Mouse (Mus musculus) MEL (cell line): ENCODE measurements around the gene Csmd2. TPM values are rescaled to one million over a fixed set of nuclear protein-coding genes. Genes with fewer than 3 reads are reported as not detected.

ENCODE experiments used
- DNase-seq: peaks from one replicate; pipeline ENCODE4 v3.0.0; 2011; ENCODE audit warnings: low read depth, low spot score
- H3K27ac ChIP-seq: 2 replicates; pipeline ENCODE4 v1.5.1; 2012; ENCODE audit warnings: low read depth, mild to moderate bottlenecking, control low read depth, low read length, moderate library complexity; ENCODE audit not compliant: control insufficient read depth
- H3K27me3 ChIP-seq, 2 experiments: fragments of 150-350 bp in 1 of 2; sonication (generic) in 1 of 2; 2 replicates each; pipeline ENCODE4 v1.6.1; 2012; ENCODE audit warnings: low read length in 2 of 2, mild to moderate bottlenecking in 2 of 2, improper control_type of control experiment in 1 of 2, moderate library complexity in 1 of 2; ENCODE audit not compliant: insufficient read depth in 2 of 2, control insufficient read depth in 1 of 2
- H3K36me3 ChIP-seq, 2 experiments: 2 replicates each; pipeline ENCODE4 v1.6.1; 2012 to 2014; ENCODE audit warnings: low read length in 2 of 2, improper control_type of control experiment in 1 of 2, inconsistent platforms in 1 of 2, mild to moderate bottlenecking in 1 of 2; ENCODE audit not compliant: insufficient read depth in 2 of 2, control insufficient read depth in 1 of 2
- H3K4me1 ChIP-seq, 2 experiments: fragments of 150-350 bp in 1 of 2; sonication (generic) in 1 of 2; 2 replicates each; pipeline ENCODE4 v1.6.1; 2012; ENCODE audit warnings: low read length in 2 of 2, improper control_type of control experiment in 1 of 2, mild to moderate bottlenecking in 1 of 2; ENCODE audit not compliant: insufficient read depth in 2 of 2, control insufficient read depth in 1 of 2
- H3K4me3 ChIP-seq, 2 experiments: fragments of 150-350 bp in 1 of 2; sonication (generic) in 1 of 2; 2 replicates each; pipeline ENCODE4 v1.5.1; 2012; ENCODE audit warnings: low read depth in 2 of 2, low read length in 2 of 2, mild to moderate bottlenecking in 2 of 2, moderate library complexity in 2 of 2, control low read depth in 1 of 2, improper control_type of control experiment in 1 of 2; ENCODE audit not compliant: control insufficient read depth in 1 of 2, insufficient read depth in 1 of 2
- H3K79me2 ChIP-seq: 2 replicates; pipeline ENCODE4 v1.6.1; 2012; ENCODE audit warnings: mild to moderate bottlenecking, low read length, moderate library complexity; ENCODE audit not compliant: control insufficient read depth, poor library complexity, insufficient read depth
- H3K9ac ChIP-seq: 2 replicates; pipeline ENCODE4 v1.6.1; 2012; ENCODE audit warnings: low read depth, mild to moderate bottlenecking, control low read depth, low read length, moderate library complexity; ENCODE audit not compliant: control insufficient read depth, poor library complexity, severe bottlenecking
- H3K9me3 ChIP-seq: fragments of 150-350 bp; sonication (generic); replicated peaks from 2 replicates; pipeline ENCODE4 v1.6.1; 2012; ENCODE audit warnings: mild to moderate bottlenecking, low read length, improper control_type of control experiment, moderate library complexity; ENCODE audit not compliant: insufficient read depth
- BHLHE40 ChIP-seq: IDR thresholded peaks from 2 replicates; pipeline ENCODE4 v1.6.1; 2012; ENCODE audit warnings: low read depth, mild to moderate bottlenecking, inconsistent platforms, low read length, improper control_type of control experiment, borderline replicate concordance
- E2F4 ChIP-seq: IDR thresholded peaks from 2 replicates; pipeline ENCODE4 v1.6.1; 2011; ENCODE audit warnings: low read depth, low read length, improper control_type of control experiment, borderline replicate concordance
- ETS1 ChIP-seq: IDR thresholded peaks from 2 replicates; pipeline ENCODE4 v1.6.1; 2012; ENCODE audit warnings: low read depth, mild to moderate bottlenecking, inconsistent platforms, low read length, improper control_type of control experiment, moderate library complexity
- GABPA ChIP-seq: IDR thresholded peaks from 2 replicates; pipeline ENCODE4 v1.6.1; 2012; ENCODE audit warnings: low read depth, mild to moderate bottlenecking, inconsistent platforms, low read length, improper control_type of control experiment, moderate library complexity
- GATA1 ChIP-seq: IDR thresholded peaks from 2 replicates; pipeline ENCODE4 v1.6.1; 2011; ENCODE audit warnings: low read depth, low read length, improper control_type of control experiment
- HCFC1 ChIP-seq: IDR thresholded peaks from 2 replicates; pipeline ENCODE4 v1.6.1; 2012; ENCODE audit warnings: low read depth, mild to moderate bottlenecking, inconsistent platforms, low read length, improper control_type of control experiment, moderate library complexity
- JUND ChIP-seq: IDR thresholded peaks from 2 replicates; pipeline ENCODE4 v1.6.1; 2011; ENCODE audit warnings: low read depth, mild to moderate bottlenecking, improper control_type of control experiment, low read length
- MAX ChIP-seq: IDR thresholded peaks from 2 replicates; pipeline ENCODE4 v1.6.1; 2011; ENCODE audit warnings: low read length, improper control_type of control experiment
- MEF2A ChIP-seq: IDR thresholded peaks from 2 replicates; pipeline ENCODE4 v1.6.1; 2014; ENCODE audit warnings: low read depth, mild to moderate bottlenecking, inconsistent platforms, low read length, improper control_type of control experiment; ENCODE audit not compliant: poor library complexity, insufficient replicate concordance, severe bottlenecking; ENCODE audit errors: extremely low read depth
- NELFE ChIP-seq: IDR thresholded peaks from 2 replicates; pipeline ENCODE4 v1.6.1; 2011; ENCODE audit warnings: low read depth, low read length, improper control_type of control experiment
- NRF1 ChIP-seq: IDR thresholded peaks from 2 replicates; pipeline ENCODE4 v1.6.1; 2014; ENCODE audit warnings: low read depth, mild to moderate bottlenecking, inconsistent platforms, low read length, improper control_type of control experiment, moderate library complexity; ENCODE audit not compliant: poor library complexity, insufficient read depth, severe bottlenecking
- POLR2AphosphoS2 ChIP-seq: IDR thresholded peaks from 2 replicates; pipeline ENCODE4 v1.6.1; 2011; ENCODE audit warnings: low read length, improper control_type of control experiment
- SIN3A ChIP-seq: IDR thresholded peaks from 2 replicates; pipeline ENCODE4 v1.6.1; 2012; ENCODE audit warnings: low read length, improper control_type of control experiment, inconsistent platforms
- TAL1 ChIP-seq: IDR thresholded peaks from 2 replicates; pipeline ENCODE4 v1.6.1; 2012; ENCODE audit warnings: mild to moderate bottlenecking, inconsistent platforms, low read length, moderate library complexity, mixed read lengths
- TCF12 ChIP-seq: IDR thresholded peaks from 2 replicates; pipeline ENCODE4 v1.6.1; 2014; ENCODE audit warnings: low read depth, mild to moderate bottlenecking, inconsistent platforms, low read length, improper control_type of control experiment, moderate library complexity
- ZC3H11A ChIP-seq: IDR thresholded peaks from 2 replicates; pipeline ENCODE4 v1.6.1; 2012; ENCODE audit warnings: low read depth, mild to moderate bottlenecking, inconsistent platforms, low read length, improper control_type of control experiment
- ZMIZ1 ChIP-seq: IDR thresholded peaks from 2 replicates; pipeline ENCODE4 v1.6.1; 2012; ENCODE audit warnings: low read depth, mild to moderate bottlenecking, inconsistent platforms, low read length, improper control_type of control experiment, moderate library complexity
- ZNF384 ChIP-seq: IDR thresholded peaks from 2 replicates; pipeline ENCODE4 v1.6.1; 2012; ENCODE audit warnings: low read depth, mild to moderate bottlenecking, inconsistent platforms, low read length, improper control_type of control experiment
- polyA plus RNA-seq, 2 experiments: library from polyadenylated mRNA; stranded (reverse) in 1 of 2; unstranded in 1 of 2; fragments of >175 nt in 1 of 2; fragments of >200 nt in 1 of 2; gene quantifications; 2 replicates each; pipeline versions ENCODE4 v1.2.1 to v1.2.4; 2012; ENCODE audit warnings: low replicate concordance in 2 of 2, low read depth in 1 of 2; ENCODE audit not compliant: insufficient read length in 2 of 2, insufficient read depth in 1 of 2, missing spikeins in 1 of 2
- total RNA-seq: library from RNA; depleted of rRNA; stranded (reverse); fragments of 300-350 nt; gene quantifications from 2 replicates; pipeline ENCODE4 v1.2.3, GENCODE M21; 2012

Gene Csmd2
- total and polyA plus RNA-seq, 3 experiments = not detected

DNA sequence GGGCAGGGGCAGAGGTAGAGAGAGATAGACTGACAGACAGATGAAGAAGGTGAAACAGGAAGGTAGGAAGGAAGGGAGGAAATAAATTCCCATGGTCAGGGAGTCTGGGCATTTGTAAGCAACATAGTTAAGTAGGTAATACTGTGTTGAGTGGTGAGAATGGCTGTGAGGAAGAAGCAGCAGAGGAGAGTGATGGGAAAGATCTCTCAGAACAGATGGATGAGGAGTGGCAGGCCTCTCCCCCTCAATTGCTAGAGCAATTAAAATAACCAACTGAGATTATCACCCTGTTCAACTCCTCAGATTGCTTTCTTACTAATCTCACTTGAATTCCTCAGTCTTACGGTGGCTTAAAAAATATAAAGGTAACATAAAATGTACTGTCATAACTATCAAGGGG, 40.6 kb downstream of the Csmd2 start:
- H3K4me3 ChIP-seq = no peak overlapping the region
- H3K27me3 ChIP-seq = no peaks in the 10 kb centered on the region
- H3K27ac ChIP-seq = no peak overlapping the region
- no peaks in the 10 kb centered on the region for H3K36me3 ChIP-seq
- no peaks in the 10 kb centered on the region for H3K9me3 ChIP-seq
- DNase-seq = no peak
- TF ChIP-seq JUND = no peak
- no peak for TF ChIP-seq POLR2AphosphoS2
- TF ChIP-seq HCFC1 = no peak
- TF ChIP-seq TCF12 = no peak
- no peak for TF ChIP-seq E2F4
- no peak for TF ChIP-seq ZMIZ1
- H3K4me1 ChIP-seq = no peaks in the 10 kb centered on the region
- no peak overlapping the region for H3K9ac ChIP-seq
- H3K79me2 ChIP-seq = no peaks in the 10 kb centered on the region

GRCm38 (mm10) chr4:128041901-128042300, 54.2 kb downstream of the Csmd2 start:
- no peaks in the 10 kb centered on the region for H3K36me3 ChIP-seq
- DNase-seq = no peak
- no peaks in the 10 kb centered on the region for H3K79me2 ChIP-seq
- H3K27ac ChIP-seq = no peak overlapping the region
- no peak for TF ChIP-seq TAL1
- no peak for TF ChIP-seq GATA1
- no peak for TF ChIP-seq ETS1
- no peak for TF ChIP-seq ZNF384
- TF ChIP-seq GABPA = no peak
- no peak for TF ChIP-seq NELFE
- TF ChIP-seq BHLHE40 = no peak
- TF ChIP-seq ZC3H11A = no peak
- no peak for TF ChIP-seq MAX
- TF ChIP-seq MEF2A = no peak
- TF ChIP-seq SIN3A = no peak
- TF ChIP-seq NRF1 = no peak
- H3K4me3 ChIP-seq = no peak overlapping the region
- H3K27me3 ChIP-seq = no peaks in the 10 kb centered on the region
- no peaks in the 10 kb centered on the region for H3K4me1 ChIP-seq
- no peaks in the 10 kb centered on the region for H3K9me3 ChIP-seq
- no peak overlapping the region for H3K9ac ChIP-seq
